Mouse (Mus musculus) megakaryocyte-erythroid progenitor cell, adult 5-6 weeks (primary cell): ENCODE measurements around the gene Arhgap28. TPM values are rescaled to one million over a fixed set of nuclear protein-coding genes. Genes with fewer than 3 reads are reported as not detected.
A peak's percentile ranks its signal among the peaks of the same experiment; 100 is the strongest.

Experiments
- ATAC-seq: replicated peaks from 2 replicates; pipeline ENCODE4 v1.8.0; 2016; ENCODE audit warnings: mild to moderate bottlenecking, inconsistent platforms; ENCODE audit not compliant: severe bottlenecking, poor library complexity, low FRiP score, low TSS enrichment
- total RNA-seq, 2 experiments: library from RNA; stranded (forward) in 1 of 2; stranded (reverse) in 1 of 2; fragments of 200-1000, 215-1000 nt in 1 of 2; fragments of >200 nt in 1 of 2; fragmentation: Nextera tagmentation in 1 of 2; gene quantifications; 2 replicates each; pipeline ENCODE4 v1.2.3; 2014 to 2017

Gene Arhgap28
- total RNA-seq, 2 experiments from 2014 or later, result not detected

DNA sequence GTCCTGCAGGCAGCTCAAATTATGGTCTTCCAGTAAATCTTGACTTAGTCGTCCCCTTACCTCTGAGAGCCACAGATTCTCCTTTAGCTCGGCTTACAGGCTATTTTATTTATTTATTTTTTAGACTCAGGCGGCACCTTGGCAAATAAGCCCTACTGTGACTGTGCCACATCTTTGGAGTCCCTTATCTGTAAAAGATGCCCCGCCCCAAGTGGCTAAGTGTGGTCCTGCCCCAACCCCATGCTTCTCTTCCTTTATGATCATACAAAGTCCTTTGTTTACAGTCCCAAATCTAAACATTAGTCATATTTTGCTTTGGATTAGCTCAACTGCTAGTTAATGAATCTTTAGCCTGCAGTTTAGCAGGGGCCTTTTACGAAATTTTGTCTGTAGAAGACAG lies 55.3 kb downstream of the Arhgap28 start:
- ATAC-seq, result no peak

DNA sequence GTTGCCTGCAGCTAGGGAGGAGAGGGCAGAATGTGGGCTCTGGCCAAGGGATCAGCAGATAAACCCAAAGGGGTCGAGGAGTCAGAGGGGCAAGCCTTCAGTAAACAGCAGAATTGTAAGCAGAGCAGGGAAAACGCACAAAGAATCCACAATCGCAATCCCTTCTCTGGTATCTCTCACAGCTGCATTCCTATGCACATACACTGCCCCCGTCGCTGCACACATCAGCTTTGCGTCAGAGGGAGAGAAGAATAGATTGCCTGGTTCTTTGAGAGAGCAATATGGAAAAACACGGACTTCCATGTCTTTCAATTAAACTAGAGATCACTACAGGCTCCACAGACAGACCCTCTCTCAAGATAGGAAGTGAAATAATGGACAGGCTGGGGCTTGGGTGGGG lies 58.5 kb downstream of the Arhgap28 start:
- ATAC-seq, result no peak

DNA sequence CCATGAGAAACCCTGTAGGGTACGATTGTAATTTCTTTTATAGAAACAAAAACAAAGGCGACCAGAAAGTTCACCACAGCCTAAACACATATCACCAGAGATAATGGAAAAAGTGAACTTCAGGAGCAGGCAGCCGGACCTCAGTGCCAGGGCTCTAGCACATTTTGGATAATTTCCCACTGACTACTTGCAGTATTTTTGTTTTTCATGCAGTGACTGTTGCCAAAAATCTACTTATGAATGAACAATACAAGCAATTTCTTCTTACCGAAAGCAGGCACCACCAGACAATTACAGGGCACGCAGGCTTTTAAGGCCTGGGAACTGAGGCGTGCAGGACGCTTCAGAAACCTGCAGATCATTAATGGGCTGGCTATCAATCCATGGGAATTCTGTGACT lies 59.7 kb downstream of the Arhgap28 start:
- no peak for ATAC-seq

DNA sequence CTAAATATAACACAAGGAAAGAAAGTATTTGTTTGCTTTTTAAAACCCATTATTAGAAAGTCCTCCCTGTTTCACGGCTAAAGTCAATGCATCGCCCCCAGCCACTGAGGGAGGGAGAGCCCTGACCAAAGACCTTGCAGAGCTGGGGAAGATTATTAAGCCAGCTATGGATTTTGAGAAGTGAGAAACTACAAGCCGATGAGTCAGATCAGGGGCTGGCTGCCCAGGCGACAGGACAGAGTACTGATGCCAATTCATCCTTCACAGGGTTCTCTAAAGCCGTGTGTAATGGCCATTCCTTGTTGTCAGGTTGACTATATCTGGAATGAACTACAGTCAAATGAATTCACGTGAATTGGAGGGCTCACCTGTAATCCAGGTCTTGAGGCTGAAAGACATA lies 62.9 kb downstream of the Arhgap28 start:
- ATAC-seq, result no peak

DNA sequence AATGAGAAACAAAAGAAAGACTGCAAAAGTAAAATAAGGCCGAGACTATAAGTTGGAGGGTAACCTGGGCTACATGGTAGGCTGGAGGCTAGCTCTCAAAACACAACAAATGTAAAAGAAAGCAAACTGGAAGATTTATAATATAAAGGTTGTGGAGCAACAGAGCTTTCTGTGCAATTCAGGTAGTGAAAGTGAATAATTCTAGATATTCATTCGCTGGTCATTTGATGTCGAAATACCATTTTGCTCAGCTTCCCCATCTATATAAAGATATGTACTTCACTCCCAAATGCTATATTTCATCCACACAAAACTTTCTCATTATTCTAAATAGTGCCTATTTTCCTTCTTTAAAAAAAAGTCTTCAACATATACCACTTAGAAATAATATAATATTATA lies 66.9 kb downstream of the Arhgap28 start:
- ATAC-seq, result no peak

DNA sequence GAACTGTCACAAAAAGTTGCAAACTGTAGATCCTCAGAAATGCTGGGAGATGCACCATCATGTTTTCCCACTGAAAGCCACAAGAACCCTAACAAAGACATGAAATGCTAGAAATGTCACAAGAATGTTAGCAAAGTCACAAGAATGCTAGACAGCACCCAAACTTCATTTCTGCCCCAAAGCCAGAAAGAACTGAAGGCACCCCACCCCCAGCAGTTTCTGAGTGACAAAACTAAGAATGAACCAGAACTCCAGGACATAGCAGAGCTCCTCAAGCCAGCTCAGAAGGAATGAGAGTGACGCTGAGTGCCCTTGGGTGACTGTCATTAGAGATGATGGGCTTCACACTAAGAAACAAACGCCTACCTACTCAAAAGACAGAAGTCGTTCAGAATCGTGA lies 68.4 kb downstream of the Arhgap28 start:
- no peak for ATAC-seq

DNA sequence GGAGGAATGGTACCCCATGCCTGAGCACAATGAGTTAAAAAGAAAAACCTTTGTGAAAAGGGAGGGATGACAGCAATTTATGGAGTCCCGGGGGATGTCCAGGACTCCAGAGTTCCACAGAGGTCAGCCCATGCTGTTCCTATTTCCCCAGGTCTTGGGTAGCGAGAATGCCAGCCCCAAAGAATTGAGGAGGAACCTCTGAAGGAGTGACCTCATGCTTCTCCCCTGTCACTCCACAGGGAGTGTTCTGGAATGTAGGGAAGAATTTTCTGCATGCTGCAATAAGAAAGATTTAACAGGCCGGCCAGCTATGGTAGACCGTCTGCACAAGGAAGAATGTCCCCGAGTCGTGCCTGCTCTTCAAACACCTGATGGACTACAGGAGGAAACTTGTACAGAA lies 72.5 kb downstream of the Arhgap28 start:
- ATAC-seq, result no peak

DNA sequence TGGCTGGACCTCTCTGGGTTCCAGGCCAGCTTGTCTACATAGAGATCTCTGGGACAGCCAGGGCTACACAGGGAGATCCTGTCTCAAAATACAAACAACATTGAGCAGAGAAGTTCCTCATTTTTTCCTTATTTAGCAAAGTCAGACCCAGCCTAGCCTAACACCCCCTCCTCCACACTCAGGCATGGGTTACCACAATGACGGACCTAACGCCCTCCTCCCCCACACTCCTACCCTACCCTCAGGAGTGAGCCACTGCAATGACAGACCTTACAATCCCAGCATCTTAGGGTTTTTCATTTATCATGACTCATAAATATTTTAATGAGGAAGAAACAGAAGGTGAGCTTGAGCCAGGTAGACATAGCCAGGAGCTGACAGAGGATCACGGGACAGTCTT lies 73.0 kb downstream of the Arhgap28 start:
- no peak for ATAC-seq

DNA sequence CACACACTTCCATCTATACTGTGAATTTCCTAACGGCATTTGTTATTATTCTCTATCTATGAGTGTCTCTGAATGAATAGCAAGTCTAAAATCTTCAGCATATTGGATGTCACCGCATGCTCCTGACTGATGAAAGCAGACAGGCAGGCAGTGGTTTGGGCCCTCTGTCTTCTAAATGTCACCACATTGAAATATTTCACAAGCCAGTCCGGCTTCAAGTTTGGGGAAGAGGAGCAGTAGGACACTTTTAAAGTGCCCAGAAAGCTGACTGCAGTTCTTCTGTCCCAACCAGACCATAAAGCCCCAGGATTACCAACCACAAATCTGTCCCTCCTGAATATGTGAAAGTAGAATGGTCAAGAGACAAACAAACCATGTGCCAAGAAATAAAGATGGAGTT lies 73.5 kb downstream of the Arhgap28 start:
- no peak for ATAC-seq

DNA sequence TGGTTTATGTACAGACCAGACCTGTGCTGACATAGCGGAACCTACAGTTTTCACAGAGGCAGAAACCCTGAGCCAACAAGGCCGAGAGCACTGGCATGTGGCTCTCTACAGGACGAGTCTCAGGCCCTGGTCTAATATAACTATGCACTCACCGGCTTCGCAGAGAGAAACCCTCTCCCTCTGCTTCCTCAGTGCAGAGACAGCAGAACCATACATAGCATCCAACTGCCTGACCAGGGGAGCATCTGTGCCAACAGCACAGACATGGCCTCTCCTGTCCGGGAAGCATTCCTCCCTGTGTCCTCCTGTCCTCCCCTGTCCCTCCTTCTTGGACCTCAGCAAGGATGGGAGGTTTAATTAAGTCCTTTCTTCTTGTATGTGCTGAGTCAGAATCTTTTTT lies 75.6 kb downstream of the Arhgap28 start:
- no peak for ATAC-seq

DNA sequence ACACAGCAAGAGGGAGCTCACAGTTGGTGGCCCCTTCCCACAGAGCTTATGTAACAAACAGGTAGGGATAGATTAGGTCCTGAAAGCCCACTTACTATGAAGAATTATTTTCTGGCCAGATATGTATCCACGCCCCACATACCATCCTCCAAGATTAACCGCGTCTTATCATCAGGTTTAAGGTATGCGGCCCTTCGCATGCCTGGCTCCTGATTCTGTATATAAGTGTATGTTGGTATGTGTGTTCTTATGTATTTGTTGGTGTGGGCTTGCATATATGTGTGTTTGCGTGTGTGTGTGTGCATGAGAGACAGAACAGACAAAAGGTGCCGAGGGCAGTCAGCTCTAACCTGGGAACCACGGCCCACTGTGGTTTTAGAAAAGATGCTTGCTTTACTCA lies 76.1 kb downstream of the Arhgap28 start:
- no peak for ATAC-seq

DNA sequence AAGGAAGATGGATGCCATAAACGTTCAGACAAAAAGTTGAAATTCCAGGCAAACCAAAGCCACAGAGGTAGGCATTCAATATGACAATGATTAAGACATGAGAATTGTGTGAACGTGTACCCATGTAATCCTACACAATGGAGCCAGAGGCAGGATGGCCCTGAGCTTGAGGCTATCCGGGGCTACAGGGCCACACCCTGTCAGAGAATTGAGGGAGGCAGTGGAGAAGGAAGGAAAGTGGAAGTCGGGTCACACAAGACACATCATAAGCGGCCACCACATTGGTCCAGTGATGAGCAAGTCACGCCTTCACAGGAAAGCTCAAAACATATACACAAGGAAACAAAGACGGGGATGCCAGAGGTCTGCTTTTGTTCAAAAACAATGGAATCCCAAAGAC lies 84.0 kb downstream of the Arhgap28 start:
- no peak for ATAC-seq

DNA sequence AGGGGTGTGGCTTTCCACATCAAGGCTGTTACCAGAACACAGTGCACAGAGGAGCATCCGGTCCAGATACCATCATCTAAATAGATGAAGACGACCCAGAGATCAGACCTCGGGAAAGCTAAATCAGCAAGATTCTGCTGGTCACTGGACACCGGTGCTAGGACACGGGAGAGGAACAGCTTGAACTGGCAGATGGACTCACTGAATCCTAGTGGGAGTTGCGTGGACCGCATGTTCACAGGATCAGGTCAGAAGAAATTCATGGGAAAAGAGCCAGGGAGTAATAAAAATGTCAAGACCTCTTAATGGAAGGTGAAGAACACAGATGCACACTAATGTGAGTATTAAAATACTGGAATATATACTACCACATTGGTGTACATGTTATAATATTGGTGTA lies 85.7 kb downstream of the Arhgap28 start:
- no peak for ATAC-seq

DNA sequence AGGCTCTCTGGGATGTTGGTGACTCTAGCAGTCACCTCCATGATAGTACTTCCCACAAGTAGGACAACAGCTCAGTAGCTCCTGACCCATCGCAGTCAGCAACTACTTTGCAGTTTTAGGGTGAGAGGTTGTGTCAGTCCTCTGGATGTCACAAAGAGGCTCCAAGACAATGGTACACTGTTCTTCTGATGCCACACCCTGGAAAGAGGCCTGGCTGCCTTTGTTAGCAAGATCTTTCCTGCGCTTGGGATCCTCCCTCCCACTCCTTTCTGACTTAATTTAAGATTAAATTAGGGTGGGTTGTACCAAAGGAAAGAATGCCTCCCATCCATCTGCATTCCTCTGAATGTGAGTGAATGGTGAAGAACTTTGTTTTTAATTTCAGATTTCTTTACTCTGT lies 87.0 kb downstream of the Arhgap28 start:
- ATAC-seq, result no peak

DNA sequence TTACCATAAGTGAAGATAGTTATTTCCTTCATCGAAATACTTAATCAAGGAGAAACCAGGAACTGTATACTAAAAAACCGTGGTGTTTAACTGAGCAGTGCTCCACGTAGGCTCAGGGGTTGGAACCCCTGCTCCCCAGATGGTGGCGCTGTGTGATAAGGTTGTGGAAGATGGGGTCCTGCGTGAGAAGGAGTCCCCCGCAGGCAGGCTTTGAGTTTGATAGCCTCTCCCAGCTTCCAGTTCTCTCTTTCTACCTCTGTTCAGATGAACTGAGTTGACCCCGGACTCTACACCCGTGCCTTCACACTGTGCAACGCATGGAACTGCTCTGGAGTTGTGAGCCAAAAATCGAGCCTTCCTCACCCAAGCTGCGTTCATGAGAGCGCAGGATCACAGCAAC lies 91.3 kb downstream of the Arhgap28 start:
- ATAC-seq, result peak; percentile 50; the same call in 1 of the 2 replicates

DNA sequence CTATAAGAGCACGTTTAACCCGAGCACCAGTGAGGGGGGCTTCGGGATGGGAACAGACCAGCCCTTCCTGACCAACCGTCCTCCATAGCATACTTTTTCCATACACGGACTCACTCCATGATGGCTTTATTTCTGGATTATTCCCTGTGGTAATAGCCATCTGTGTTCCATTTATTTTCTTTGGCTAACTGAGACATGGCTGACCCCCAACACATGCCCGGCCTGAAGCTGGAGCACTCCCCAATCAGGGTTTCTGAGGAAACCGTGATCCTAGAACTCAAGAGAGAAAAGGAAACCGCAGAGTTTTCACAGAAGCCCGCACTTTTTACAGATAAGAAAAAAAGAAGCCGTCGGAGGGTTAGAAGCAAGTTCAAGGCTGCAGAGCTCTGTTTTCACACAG lies 91.9 kb downstream of the Arhgap28 start:
- ATAC-seq, result no peak

DNA sequence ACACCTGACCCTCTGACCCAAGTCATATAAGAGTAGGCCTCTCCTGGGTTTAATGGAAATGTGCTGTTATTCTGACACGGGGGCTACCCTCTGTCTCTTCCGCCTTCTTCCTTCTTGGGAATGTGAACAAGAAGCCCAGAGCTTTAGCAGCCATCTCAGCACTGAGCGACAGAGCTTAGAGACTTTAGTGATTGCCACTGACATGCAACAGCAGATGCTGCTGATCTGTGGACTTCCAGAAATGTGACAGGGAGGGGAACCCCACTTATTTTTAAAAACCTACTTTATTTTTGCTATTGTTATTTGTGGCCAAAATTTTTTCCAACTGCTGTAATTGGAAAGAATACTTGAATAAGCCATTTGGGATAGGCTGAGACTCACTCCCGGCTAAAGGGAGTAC lies 95.4 kb downstream of the Arhgap28 start:
- ATAC-seq, result no peak

DNA sequence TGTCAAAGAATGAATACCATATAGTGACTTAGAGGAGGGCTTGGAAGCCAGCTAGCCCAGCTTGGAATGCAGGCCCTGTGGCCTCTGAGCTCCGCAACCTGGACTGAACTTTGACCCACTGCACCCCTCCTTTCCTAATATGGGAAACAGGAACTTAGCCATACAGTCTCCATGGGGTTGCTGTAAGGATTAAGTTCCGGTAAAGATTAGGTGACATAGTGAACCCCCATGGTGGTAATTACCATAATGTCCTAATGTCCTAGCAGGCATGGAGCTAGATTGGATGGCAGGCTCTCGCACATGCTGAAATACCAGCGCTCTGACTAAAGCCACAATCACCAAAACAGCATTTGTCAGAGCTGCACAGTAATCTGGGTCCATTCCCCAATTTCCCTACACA lies 95.8 kb downstream of the Arhgap28 start:
- no peak for ATAC-seq

DNA sequence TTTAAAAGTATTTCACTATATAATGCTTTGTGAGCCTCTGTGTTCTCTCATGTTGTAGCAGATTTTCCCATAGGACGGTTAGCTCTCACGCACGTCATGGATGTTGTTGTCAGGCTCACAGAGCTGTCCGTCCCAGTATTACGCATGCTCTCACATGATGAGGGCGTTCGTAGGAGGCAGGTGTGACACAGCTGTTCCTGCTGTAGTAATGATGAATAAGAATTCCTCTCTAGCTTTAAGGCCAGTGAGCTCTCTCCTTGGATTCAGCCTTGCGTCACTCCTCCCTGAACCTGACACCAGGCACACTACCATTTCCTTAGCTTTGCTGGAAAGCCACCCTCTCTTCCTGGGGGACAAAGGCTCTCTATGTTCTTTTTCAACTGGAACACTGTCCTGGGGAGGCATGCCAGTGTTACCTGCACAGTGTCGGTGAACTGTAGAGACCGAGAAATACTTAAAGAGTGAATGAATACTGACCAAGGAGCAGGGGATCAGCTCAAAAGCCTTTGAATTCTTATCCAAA lies 96.3 kb downstream of the Arhgap28 start:
- ATAC-seq, result no peak

DNA sequence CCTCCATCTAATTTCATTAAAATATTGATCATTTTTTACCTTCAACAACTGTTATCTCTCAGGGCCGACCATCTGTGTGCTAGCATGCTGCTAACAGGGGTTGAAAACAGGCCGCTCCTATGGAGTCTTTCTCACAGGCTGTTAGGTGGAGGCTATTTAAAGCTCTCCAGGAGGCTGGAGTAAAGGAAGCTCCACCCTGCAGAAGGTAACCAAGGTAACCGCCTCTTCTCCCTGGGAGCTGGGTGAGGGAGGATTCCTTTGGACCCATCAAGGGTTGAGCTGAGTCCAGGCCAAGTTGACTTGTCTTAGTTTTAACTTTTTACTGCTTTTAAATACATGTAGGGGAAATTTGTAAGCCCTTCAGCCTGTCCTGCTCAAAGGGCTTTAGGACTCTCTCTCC lies 97.7 kb downstream of the Arhgap28 start:
- ATAC-seq, result no peak

DNA sequence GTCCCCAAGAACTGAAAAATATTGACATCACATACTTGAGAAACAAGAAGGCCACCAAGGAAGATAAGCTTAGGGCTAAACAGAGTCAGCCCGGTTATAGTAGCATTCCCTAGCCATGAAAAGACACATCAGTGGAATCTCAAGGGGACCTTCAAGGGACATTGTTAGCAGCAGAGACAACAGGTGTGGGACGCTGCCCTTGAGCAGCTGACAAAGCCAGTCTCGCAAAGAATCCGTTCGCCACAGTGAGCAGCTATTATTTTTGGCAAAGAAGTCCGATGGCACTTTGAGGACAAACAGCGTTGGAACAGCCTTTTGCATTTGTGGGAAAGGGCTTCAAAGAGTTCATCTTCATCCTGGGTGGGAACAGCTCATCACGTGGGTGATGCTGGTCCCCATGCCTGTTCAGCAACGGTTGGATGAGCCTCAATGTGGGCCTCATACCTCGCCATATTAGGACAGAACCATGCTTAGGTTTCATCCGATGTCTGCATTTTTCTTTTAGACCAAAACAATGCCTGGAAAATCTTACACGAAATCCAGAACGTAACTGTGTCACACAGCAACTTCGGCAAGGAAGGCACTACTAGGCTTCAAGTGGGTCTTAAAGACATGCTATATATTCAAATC lies 99.5 kb downstream of the Arhgap28 start:
- no peak for ATAC-seq

DNA sequence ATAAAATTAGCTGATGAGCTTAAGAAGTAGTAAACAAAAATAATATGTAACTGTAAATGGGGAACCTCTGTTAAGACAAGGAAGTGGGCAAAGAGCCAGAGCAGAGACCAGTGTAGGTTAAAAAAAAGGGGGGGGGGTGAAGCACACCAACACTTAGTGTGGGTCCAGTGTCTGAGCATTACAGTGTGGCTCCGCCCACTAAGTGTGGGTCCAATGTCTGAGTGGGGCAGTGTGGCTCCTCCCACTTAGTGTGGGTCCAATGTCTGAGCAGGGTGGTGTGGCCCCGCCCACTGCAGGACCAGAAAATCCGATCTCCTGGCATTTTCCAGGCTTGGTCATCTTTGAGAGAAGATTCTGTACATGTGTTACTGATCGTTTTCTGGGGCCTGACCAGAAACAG lies 101.1 kb downstream of the Arhgap28 start:
- no peak for ATAC-seq
